Mouse (Mus musculus) ES-Bruce4 (cell line): ENCODE results near the gene Cdk8.

ENCODE experiments used
- CTCF ChIP-seq: IDR thresholded peaks from one replicate; pipeline ENCODE4 v1.8.1; 2011; ENCODE audit warnings: low read depth, low read length
- EP300 ChIP-seq: IDR thresholded peaks from 2 replicates; pipeline ENCODE4 v1.6.1; 2011; ENCODE audit warnings: low read depth, low read length; ENCODE audit not compliant: insufficient read depth
- POLR2A ChIP-seq: IDR thresholded peaks from one replicate; pipeline ENCODE4 v1.8.1; 2011; ENCODE audit warnings: low read length; ENCODE audit not compliant: insufficient read depth

DNA sequence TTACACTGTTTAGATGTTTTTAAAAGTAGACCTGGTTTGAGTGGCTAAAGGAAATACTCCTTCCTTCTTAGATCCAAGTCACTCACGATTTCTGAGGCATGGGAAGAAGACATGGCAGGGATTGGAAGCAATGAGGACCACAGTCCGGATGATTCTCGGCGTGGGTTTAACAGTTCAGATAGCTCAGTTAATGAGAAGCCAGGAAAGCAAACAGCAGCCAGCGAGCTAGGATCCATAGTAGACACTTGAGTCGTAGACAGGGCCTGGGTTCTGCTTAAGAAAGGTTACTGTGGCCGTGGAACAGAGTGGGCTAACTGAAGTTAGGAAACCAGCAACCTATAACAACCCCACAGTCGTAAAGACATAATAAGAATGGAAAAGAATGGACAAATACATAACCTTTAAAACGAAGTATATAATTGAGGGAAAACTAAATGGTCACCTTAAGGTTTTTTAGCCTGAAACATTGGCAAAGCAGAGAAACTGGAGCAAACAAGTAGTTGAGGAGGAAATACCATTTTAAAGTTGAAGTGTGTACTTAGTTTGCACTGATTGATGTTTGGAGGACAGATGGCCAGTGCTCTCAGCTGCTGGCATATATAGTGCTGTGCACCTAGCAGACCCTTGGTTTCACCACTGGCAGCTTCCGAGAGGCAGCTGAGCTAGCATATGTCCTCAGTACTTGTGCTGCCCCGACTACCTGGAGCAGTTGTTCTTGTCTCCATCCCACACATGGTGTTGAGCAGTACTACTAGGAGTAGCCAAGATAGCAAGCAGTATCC, 63.1 kb downstream of the Cdk8 start:
- no peak for TF ChIP-seq EP300
- no peak for TF ChIP-seq POLR2A
- TF ChIP-seq CTCF, result no peak
